Comparison of ENCODE assay signal across 20 mouse cellular contexts in genomic region chr3:80293485-80293884, GRCm38 (mm10).
A peak's percentile ranks its signal among the peaks of the same experiment; 100 is the strongest.
DNase-seq lines count a peak whose midpoint lies in the region; ATAC-seq and TF ChIP-seq lines count a peak whose summit lies in the region.
"Had no signal": no experiment of that assay in that cellular context is flagged by ENCODE, and none has a peak within 500 bp of the region (broad histone marks: within the 10 kb centered on the region; RNA-seq: fewer than 3 reads in every experiment).

No protein-coding gene starts in this region.

- 0 out of 2 replicates have a peak, but pooled peaks cover 2% of the 10 kb centered on the region for H3K4me1 ChIP-seq in forebrain, postnatal 0 days (ENCODE audit: insufficient read depth)
- H3K4me1 ChIP-seq in forebrain, embryonic 11.5 days (replicated peaks; ENCODE audit: control insufficient read depth, insufficient read depth, low read length), result no peaks in the 10 kb centered on the region
- no peaks in the 10 kb centered on the region for H3K4me1 ChIP-seq in midbrain, embryonic 14.5 days (ENCODE audit: control insufficient read depth, insufficient read depth, low read length)
- H3K4me1 ChIP-seq in midbrain, embryonic 15.5 days, result no peaks in the 10 kb centered on the region
- H3K4me1 ChIP-seq: embryonic facial prominence, embryonic 13.5 days; heart, embryonic 15.5 days had no signal

- H3K4me3 ChIP-seq in forebrain, postnatal 0 days (ENCODE audit: low read depth, low read length), result no peak overlapping the region
- H3K4me3 ChIP-seq in forebrain, embryonic 11.5 days (ENCODE audit: low read depth, low read length), result no peak overlapping the region
- H3K4me3 ChIP-seq in midbrain, embryonic 14.5 days (replicated peaks; ENCODE audit: low read depth, low read length), result no peak overlapping the region
- H3K4me3 ChIP-seq in midbrain, embryonic 15.5 days, result no peak overlapping the region
- H3K4me3 ChIP-seq: embryonic facial prominence, embryonic 13.5 days; heart, adult 2 months; heart, embryonic 15.5 days had no signal

- no peaks in the 10 kb centered on the region for H3K36me3 ChIP-seq in forebrain, postnatal 0 days (ENCODE audit: insufficient read depth)
- H3K36me3 ChIP-seq in forebrain, embryonic 11.5 days (ENCODE audit: control insufficient read depth, insufficient read depth, low read length), result no peaks in the 10 kb centered on the region
- H3K36me3 ChIP-seq in midbrain, embryonic 14.5 days (ENCODE audit: control insufficient read depth, insufficient read depth, low read length), result no peaks in the 10 kb centered on the region
- H3K36me3 ChIP-seq in midbrain, embryonic 15.5 days (replicated peaks), result no peaks in the 10 kb centered on the region
- H3K36me3 ChIP-seq: embryonic facial prominence, embryonic 13.5 days; heart, embryonic 15.5 days had no signal

- H3K9ac ChIP-seq in forebrain, postnatal 0 days, result no peak overlapping the region
- H3K9ac ChIP-seq in forebrain, embryonic 11.5 days (ENCODE audit: low read length), result no peak overlapping the region
- H3K9ac ChIP-seq in midbrain, embryonic 14.5 days (replicated peaks; ENCODE audit: low read length), result no peak overlapping the region
- H3K9ac ChIP-seq in midbrain, embryonic 15.5 days, result no peak overlapping the region
- H3K9ac ChIP-seq: embryonic facial prominence, embryonic 13.5 days; heart, embryonic 15.5 days; hindbrain, embryonic 14.5 days had no signal

- H3K27ac ChIP-seq in forebrain, postnatal 0 days (ENCODE audit: low read depth, low read length), result peak overlapping the region; percentile 40; the same call in 1 of the 2 replicates
- H3K27ac ChIP-seq in forebrain, embryonic 11.5 days (ENCODE audit: low read depth, low read length), result no peak overlapping the region
- no peak overlapping the region for H3K27ac ChIP-seq in midbrain, embryonic 14.5 days (replicated peaks; ENCODE audit: low read depth, low read length)
- H3K27ac ChIP-seq in midbrain, embryonic 15.5 days, result no peak overlapping the region
- H3K27ac ChIP-seq: embryonic facial prominence, embryonic 13.5 days; heart, adult 2 months; heart, embryonic 15.5 days; hindbrain, embryonic 14.5 days had no signal

- ATAC-seq in forebrain, postnatal 0 days, result peak; percentile 54
- no peak for ATAC-seq in forebrain, embryonic 11.5 days (replicated peaks; ENCODE audit: low FRiP score)
- ATAC-seq in midbrain, embryonic 14.5 days (ENCODE audit: low FRiP score, low TSS enrichment), result 0 out of 2 replicates have a peak, but pooled peaks have one; percentile 17
- ATAC-seq in midbrain, embryonic 15.5 days (replicated peaks), result no peak
- ATAC-seq: intestine, embryonic 16.5 days had no signal

- H3K4me2 ChIP-seq in forebrain, postnatal 0 days (ENCODE audit: low read depth), result no peak overlapping the region
- H3K4me2 ChIP-seq in forebrain, embryonic 11.5 days (ENCODE audit: low read depth, low read length, severe bottlenecking), result no peak overlapping the region
- no peak overlapping the region for H3K4me2 ChIP-seq in midbrain, embryonic 14.5 days (ENCODE audit: low read length)
- H3K4me2 ChIP-seq in midbrain, embryonic 15.5 days, result no peak overlapping the region
- H3K4me2 ChIP-seq: embryonic facial prominence, embryonic 13.5 days; heart, embryonic 11.5 days; heart, embryonic 15.5 days; hindbrain, embryonic 14.5 days had no signal

- no peaks in the 10 kb centered on the region for H3K9me3 ChIP-seq in forebrain, postnatal 0 days (ENCODE audit: low read length)
- H3K9me3 ChIP-seq in forebrain, embryonic 11.5 days (ENCODE audit: control insufficient read depth, low read length), result no peaks in the 10 kb centered on the region
- no peaks in the 10 kb centered on the region for H3K9me3 ChIP-seq in midbrain, embryonic 14.5 days (ENCODE audit: control insufficient read depth, low read length)
- H3K9me3 ChIP-seq in midbrain, embryonic 15.5 days, result no peaks in the 10 kb centered on the region
- H3K9me3 ChIP-seq: embryonic facial prominence, embryonic 13.5 days; heart, embryonic 15.5 days had no signal

- H3K27me3 ChIP-seq in forebrain, postnatal 0 days (ENCODE audit: insufficient read depth, low read length), result no peaks in the 10 kb centered on the region
- no peaks in the 10 kb centered on the region for H3K27me3 ChIP-seq in forebrain, embryonic 11.5 days (ENCODE audit: control insufficient read depth, insufficient read depth, low read length)
- H3K27me3 ChIP-seq in midbrain, embryonic 14.5 days (ENCODE audit: control insufficient read depth, insufficient read depth, low read length), result no peaks in the 10 kb centered on the region
- no peaks in the 10 kb centered on the region for H3K27me3 ChIP-seq in midbrain, embryonic 15.5 days (replicated peaks)
- H3K27me3 ChIP-seq: embryonic facial prominence, embryonic 13.5 days; heart, embryonic 15.5 days had no signal

- DNase-seq in forebrain, postnatal 0 days, result no peak
- no peak for DNase-seq in forebrain, embryonic 11.5 days (ENCODE audit: low spot score)
- DNase-seq in layer of hippocampus, adult 9-11 months, result peak; percentile 9
- DNase-seq in layer of hippocampus, postnatal 36 days, result no peak
- DNase-seq in midbrain, embryonic 14.5 days, result peak; percentile 15
- no peak for DNase-seq in embryo, embryonic 10.5 days (ENCODE audit: low spot score)
- DNase-seq: adrenal gland, adult 2 months; adrenal gland, postnatal 25 days; cerebellum, adult 11 months; cerebellum, adult 8-10 months; cerebellum, postnatal 14 days; gastrocnemius, postnatal 14 days; heart, adult 2 months; heart, postnatal 14 days had no signal

- no peak for TF ChIP-seq CTCF in forebrain, postnatal 0 days (IDR thresholded peaks at IDR 0.05; ENCODE audit: low read depth)

- WGBS in forebrain, postnatal 0 days, result 78% methylated on average over 4 of the region's 4 CpGs
- 91% methylated on average over 4 of the region's 4 CpGs for WGBS in forebrain, embryonic 11.5 days
- 58% methylated on average over 4 of the region's 4 CpGs for WGBS in midbrain, embryonic 14.5 days
- 58% methylated on average over 4 of the region's 4 CpGs for WGBS in midbrain, embryonic 15.5 days

Comparison
In these comparisons a context has a peak if more than half of its experiments do, and no peak if none do; other contexts are left out.
1. ATAC-seq: peak in forebrain, postnatal 0 days (single experiment) and midbrain, embryonic 14.5 days (single experiment); none in forebrain, embryonic 11.5 days (single experiment) and midbrain, embryonic 15.5 days (single experiment).
2. DNase-seq: peak in layer of hippocampus, adult 9-11 months (single experiment) and midbrain, embryonic 14.5 days (single experiment); none in forebrain, postnatal 0 days (single experiment), forebrain, embryonic 11.5 days (single experiment), layer of hippocampus, postnatal 36 days (0 of 2) and embryo, embryonic 10.5 days (single experiment).